Mouse (Mus musculus): Measurements from ENCODE around the gene Ccdc141. TPM values are rescaled to one million over a fixed set of nuclear protein-coding genes. Genes with fewer than 3 reads are reported as not detected.

Ccdc141 gene
- polyA plus RNA-seq, 1 experiment from 2014 or later, result 14.9 TPM

DNA sequence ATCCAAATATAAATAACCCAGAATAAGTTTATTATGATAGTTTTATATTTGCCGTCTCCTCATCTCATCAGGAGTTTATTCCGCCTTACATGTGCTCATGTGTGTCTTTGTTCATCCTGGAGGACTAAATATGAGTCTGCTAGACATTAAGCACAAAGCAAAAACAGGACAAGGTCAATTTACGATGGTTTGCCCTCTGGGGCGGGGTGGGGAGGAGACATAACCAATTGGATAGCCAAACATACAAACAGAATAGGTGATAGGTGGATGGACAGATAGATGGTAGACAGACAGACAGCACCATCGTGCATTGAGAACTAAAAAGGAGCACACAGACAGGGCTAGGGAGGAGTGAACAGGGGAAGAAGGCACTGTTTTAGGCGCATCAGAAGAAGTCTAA is 3.4 kb upstream of the Ccdc141 start:
- Histone ChIP-seq H3K27ac (no peak overlapping the region), H3K4me1 (peaks cover 13% of the 10 kb centered on the region), H3K27me3 (no peaks in the 10 kb centered on the region), H3K36me3 (no peaks in the 10 kb centered on the region), H3K9me3 (no peaks in the 10 kb centered on the region), H3K9ac (no peak overlapping the region), H3K4me2 (replicated peaks) (no peak overlapping the region), H3K4me3 (no peak overlapping the region)
- 80% methylated on average over 6 of the region's 6 CpGs for WGBS
- ATAC-seq (ENCODE audit: insufficient number of reproducible peaks, insufficient read depth, low FRiP score, low TSS enrichment), result no peak

DNA sequence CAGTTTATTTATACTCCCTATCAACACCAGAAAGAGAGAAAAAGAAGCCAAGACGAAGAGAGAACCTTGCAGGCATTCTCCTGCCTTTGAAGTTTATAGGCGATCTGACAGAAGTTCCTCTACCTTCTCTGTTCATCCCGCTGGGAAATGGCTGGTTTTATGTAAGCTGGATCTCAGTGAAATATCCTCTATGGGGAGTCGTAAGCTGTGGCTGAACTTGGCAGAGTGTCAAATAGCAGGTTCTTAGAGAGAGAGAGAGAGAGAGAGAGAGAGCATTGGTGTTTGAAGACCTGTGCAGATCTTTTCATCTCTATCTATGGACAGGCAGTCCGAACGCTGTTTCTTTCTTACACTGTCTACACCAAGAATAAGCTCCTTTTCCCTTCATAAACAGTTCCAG is 2.9 kb upstream of the Ccdc141 start:
- WGBS, result 43% methylated on average over 6 of the region's 6 CpGs
- no peak for ATAC-seq (ENCODE audit: insufficient number of reproducible peaks, insufficient read depth, low FRiP score, low TSS enrichment)

GRCm38 (mm10) chr2:77172241-77172671 is 1.8 kb upstream of the Ccdc141 start:
- no peak for ATAC-seq (ENCODE audit: insufficient number of reproducible peaks, insufficient read depth, low FRiP score, low TSS enrichment)
- Histone ChIP-seq H3K4me2 (replicated peaks) (no peak overlapping the region), H3K27me3 (no peaks in the 10 kb centered on the region), H3K4me1 (peaks cover 13% of the 10 kb centered on the region), H3K4me3 (no peak overlapping the region), H3K36me3 (no peaks in the 10 kb centered on the region), H3K9ac (no peak overlapping the region), H3K9me3 (no peaks in the 10 kb centered on the region), H3K27ac (0 out of 2 replicates have a peak overlapping the region, but pooled peaks have one; percentile 14)
- 44% methylated on average over 10 of the region's 10 CpGs for WGBS

More for the DNA sequence above, 2.9 kb upstream of the Ccdc141 start:
- peaks cover 13% of the 10 kb centered on the region for H3K4me1 ChIP-seq
- no peak overlapping the region for H3K27ac ChIP-seq
- H3K9ac ChIP-seq, result no peak overlapping the region
- no peaks in the 10 kb centered on the region for H3K9me3 ChIP-seq
- no peak overlapping the region for H3K4me3 ChIP-seq
- H3K36me3 ChIP-seq, result no peaks in the 10 kb centered on the region
- H3K27me3 ChIP-seq, result no peaks in the 10 kb centered on the region
- no peak overlapping the region for H3K4me2 ChIP-seq (replicated peaks)

DNA sequence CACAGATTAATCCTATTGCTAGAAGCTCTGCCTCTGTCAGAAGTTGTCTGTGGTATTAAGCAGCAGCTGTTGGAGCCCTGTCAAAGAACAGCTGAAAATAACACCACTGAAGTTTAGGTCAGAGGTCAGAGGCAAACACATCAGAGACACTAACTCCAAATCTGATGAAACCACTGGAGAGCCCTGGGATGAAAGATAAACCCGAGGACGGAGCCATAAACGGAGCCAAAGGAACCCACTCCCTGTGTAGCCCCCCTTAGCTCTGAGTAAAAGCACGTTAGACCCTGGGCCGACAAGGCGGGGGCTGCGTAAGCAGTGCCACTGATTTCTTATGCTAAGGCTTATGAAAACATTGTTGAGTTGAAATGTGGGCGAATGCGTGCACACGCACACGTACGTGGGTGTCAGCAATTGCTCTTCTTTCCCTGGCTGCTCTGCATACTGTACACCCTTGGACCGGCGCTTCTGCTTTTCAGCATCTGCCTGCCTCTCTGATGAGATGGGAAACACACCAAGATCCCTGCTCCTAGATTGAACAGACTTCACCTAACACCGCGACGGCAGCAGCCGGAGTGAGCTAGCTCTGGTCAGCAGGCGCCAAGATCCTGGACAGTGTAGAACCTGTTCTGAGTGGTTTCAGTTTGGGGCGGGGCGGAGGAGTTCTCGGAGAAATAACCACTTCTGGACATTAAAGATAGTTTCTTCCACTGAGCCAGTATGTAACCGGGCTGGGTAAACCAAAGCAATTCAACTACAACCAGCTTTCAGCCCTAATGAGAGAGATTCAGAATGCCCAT is 1.2 kb upstream of the Ccdc141 start:
- Histone ChIP-seq H3K36me3 (no peaks in the 10 kb centered on the region), H3K9me3 (no peaks in the 10 kb centered on the region), H3K9ac (no peak overlapping the region), H3K4me1 (peaks cover 13% of the 10 kb centered on the region), H3K4me3 (no peak overlapping the region), H3K4me2 (replicated peaks) (peak overlapping the region; percentile 24), H3K27ac (0 out of 2 replicates have a peak overlapping the region, but pooled peaks have one; percentile 14), H3K27me3 (no peaks in the 10 kb centered on the region)
- WGBS, result 36% methylated on average over 23 of the region's 23 CpGs
- ATAC-seq (ENCODE audit: insufficient number of reproducible peaks, insufficient read depth, low FRiP score, low TSS enrichment), result peak; percentile 64; the same call in 1 of the 2 replicates

DNA sequence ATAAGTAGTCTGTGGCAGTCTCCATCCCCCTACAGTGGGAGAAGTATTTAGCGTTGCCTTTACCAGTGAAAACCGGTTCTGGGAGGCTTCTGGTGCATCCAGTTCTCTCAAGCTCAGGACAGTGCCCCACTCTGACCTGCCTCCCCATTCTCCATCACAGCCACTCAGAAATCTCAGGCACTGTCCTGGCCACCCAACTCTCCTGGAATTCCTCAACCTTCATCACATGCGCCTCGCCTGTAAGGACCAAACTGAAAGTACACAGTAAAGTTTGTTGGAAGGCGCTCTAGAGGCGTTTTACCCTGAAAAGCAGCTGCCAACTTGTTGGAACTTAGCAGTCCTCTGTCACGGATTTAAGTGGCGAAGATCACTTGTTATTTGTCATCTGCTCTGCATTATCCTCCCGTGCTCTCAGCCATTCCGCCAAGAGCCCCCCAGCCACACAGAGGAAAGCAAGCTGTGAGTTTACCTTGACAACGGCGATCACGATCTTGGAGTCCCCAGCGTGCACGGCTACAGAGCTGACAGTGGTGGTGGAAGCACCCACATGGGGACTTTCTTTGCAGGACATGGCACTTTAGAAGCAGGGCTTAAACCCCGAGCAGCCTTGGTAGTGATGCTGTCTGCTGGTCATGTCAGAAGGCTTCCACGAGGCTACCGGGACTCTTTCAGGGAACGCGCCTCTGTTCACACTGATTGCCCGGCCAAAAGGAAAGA is 362 bp downstream of the Ccdc141 start:
- Histone ChIP-seq H3K4me1 (peaks cover 13% of the 10 kb centered on the region), H3K9ac (peak overlapping the region; percentile 44; the same call in 1 of the 2 replicates), H3K4me3 (peak overlapping the region; percentile 44), H3K27ac (peak overlapping the region; percentile 42; the same call in 1 of the 2 replicates), H3K4me2 (replicated peaks) (peak overlapping the region; percentile 88), H3K27me3 (no peaks in the 10 kb centered on the region), H3K9me3 (no peaks in the 10 kb centered on the region), H3K36me3 (no peaks in the 10 kb centered on the region)
- WGBS, result 1% methylated on average over 21 of the region's 21 CpGs
- ATAC-seq (ENCODE audit: insufficient number of reproducible peaks, insufficient read depth, low FRiP score, low TSS enrichment), result peak; percentile 66; the same call in 1 of the 2 replicates

DNA sequence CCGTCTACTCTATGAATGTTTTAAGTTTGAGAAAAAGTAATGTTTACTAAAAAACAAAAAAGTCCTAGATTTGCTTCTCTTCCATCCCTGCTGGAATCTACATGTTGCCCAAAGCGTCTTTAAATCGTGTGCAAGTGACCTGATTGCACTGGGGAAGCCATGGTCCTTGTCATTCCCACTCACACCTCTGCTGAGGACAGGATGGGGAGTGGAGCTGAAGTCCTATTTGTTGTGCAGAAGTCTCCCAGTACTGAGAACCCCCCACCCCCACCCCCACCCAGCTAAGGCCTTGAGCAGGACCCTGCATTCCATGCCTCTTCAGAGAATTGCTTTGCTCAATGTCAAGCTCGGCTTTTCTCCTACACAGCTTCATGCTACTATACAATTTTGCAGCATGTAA is 1.2 kb downstream of the Ccdc141 start:
- 79% methylated on average over 4 of the region's 4 CpGs for WGBS
- Histone ChIP-seq H3K4me2 (replicated peaks) (0 out of 2 replicates have a peak overlapping the region, but pooled peaks have one; percentile 88), H3K9ac (no peak overlapping the region), H3K27ac (no peak overlapping the region), H3K4me3 (no peak overlapping the region; the same call in 1 of the 2 replicates), H3K27me3 (no peaks in the 10 kb centered on the region), H3K36me3 (no peaks in the 10 kb centered on the region), H3K4me1 (peaks cover 13% of the 10 kb centered on the region), H3K9me3 (no peaks in the 10 kb centered on the region)
- no peak for ATAC-seq (ENCODE audit: insufficient number of reproducible peaks, insufficient read depth, low FRiP score, low TSS enrichment)

GRCm38 (mm10) chr2:77168781-77169180 is 1.7 kb downstream of the Ccdc141 start:
- no peak for ATAC-seq (ENCODE audit: insufficient number of reproducible peaks, insufficient read depth, low FRiP score, low TSS enrichment)
- H3K4me2 ChIP-seq (replicated peaks), result no peak overlapping the region
- peaks cover 13% of the 10 kb centered on the region for H3K4me1 ChIP-seq
- no peaks in the 10 kb centered on the region for H3K36me3 ChIP-seq
- H3K27ac ChIP-seq, result no peak overlapping the region
- no peaks in the 10 kb centered on the region for H3K27me3 ChIP-seq
- 89% methylated on average over 7 of the region's 7 CpGs for WGBS
- H3K4me3 ChIP-seq, result no peak overlapping the region
- no peak overlapping the region for H3K9ac ChIP-seq
- no peaks in the 10 kb centered on the region for H3K9me3 ChIP-seq

DNA sequence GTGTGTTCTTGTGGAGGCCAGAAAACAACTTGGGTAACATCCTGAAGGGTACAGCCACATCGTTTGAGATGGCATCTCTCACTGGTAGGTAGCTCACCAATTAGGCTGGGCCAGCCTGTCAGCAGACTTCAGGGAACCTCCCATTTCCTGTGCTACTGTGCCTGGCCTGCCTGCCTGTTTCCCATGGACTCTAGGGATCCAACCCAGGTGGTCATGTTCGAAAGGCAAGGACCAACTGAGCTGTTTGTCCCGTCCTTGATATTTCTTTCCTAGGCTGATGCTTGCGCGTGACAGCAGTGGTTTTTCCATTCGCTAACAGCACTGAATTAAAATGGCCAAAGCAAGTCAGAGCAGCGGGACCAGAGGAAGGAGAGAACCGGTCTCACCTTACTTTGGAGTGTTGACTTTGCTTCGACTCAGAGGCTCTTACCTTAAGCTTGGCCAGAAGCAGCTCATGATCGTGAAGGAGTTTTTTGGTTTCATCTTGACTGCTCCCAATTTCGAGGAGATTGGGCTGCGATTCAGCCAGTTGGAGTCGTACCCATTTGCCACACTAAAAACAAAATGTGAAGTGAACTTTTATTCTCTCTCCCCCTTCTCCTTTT is 2.3 kb downstream of the Ccdc141 start:
- H3K27ac ChIP-seq, result no peak overlapping the region
- H3K27me3 ChIP-seq, result no peaks in the 10 kb centered on the region
- 76% methylated on average over 13 of the region's 13 CpGs for WGBS

GRCm38 (mm10) chr2:77166366-77166765 is 4.1 kb downstream of the Ccdc141 start:
- no peak overlapping the region for H3K4me2 ChIP-seq (replicated peaks)
- no peak overlapping the region for H3K4me3 ChIP-seq
- no peaks in the 10 kb centered on the region for H3K36me3 ChIP-seq
- H3K4me1 ChIP-seq, result peaks cover 6% of the 10 kb centered on the region; the same call in 1 of the 2 replicates
- WGBS, result 86% methylated on average over 4 of the region's 4 CpGs
- no peak overlapping the region for H3K9ac ChIP-seq
- ATAC-seq (ENCODE audit: insufficient number of reproducible peaks, insufficient read depth, low FRiP score, low TSS enrichment), result no peak
- H3K27ac ChIP-seq, result no peak overlapping the region
- H3K9me3 ChIP-seq, result no peaks in the 10 kb centered on the region
- no peaks in the 10 kb centered on the region for H3K27me3 ChIP-seq

More for the DNA sequence above, 2.3 kb downstream of the Ccdc141 start:
- no peak overlapping the region for H3K4me3 ChIP-seq
- ATAC-seq (ENCODE audit: insufficient number of reproducible peaks, insufficient read depth, low FRiP score, low TSS enrichment), result no peak
- H3K36me3 ChIP-seq, result no peaks in the 10 kb centered on the region
- no peak overlapping the region for H3K9ac ChIP-seq
- H3K4me1 ChIP-seq, result peaks cover 13% of the 10 kb centered on the region
- no peak overlapping the region for H3K4me2 ChIP-seq (replicated peaks)
- no peaks in the 10 kb centered on the region for H3K9me3 ChIP-seq

DNA sequence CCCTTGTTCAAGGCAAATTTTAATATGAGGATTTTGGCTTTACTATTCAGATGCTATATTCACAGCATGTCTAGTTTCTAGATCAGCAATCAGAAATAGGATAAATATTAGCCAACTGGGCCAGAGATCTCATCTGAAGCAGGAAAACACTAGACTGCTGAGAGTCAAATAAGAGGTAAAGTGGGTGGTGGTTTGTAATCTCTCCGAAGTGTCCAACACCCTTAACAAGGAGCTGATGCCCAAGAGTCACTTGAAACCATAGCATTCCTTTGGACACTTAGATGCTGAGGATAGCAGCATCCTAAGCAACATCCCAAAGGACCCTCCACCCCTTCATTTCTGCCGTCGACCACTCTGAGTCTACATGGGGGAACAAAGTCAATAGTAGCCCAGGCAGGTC is 5.8 kb downstream of the Ccdc141 start:
- Histone ChIP-seq H3K4me3 (no peak overlapping the region), H3K4me1 (no peaks in the 10 kb centered on the region), H3K27me3 (no peaks in the 10 kb centered on the region), H3K27ac (no peak overlapping the region), H3K9me3 (no peaks in the 10 kb centered on the region), H3K9ac (no peak overlapping the region), H3K4me2 (replicated peaks) (no peak overlapping the region), H3K36me3 (no peaks in the 10 kb centered on the region)
- 83% methylated on average over 3 of the region's 3 CpGs for whole genome bisulfite sequencing
- ATAC-seq (ENCODE audit: insufficient number of reproducible peaks, insufficient read depth, low FRiP score, low TSS enrichment), result no peak

GRCm38 (mm10) chr2:77163381-77163780 is 7.1 kb downstream of the Ccdc141 start:
- Histone ChIP-seq H3K27ac (no peak overlapping the region), H3K9ac (no peak overlapping the region), H3K27me3 (no peaks in the 10 kb centered on the region), H3K4me1 (no peaks in the 10 kb centered on the region), H3K4me3 (no peak overlapping the region), H3K4me2 (replicated peaks) (no peak overlapping the region), H3K9me3 (no peaks in the 10 kb centered on the region), H3K36me3 (no peaks in the 10 kb centered on the region)
- ATAC-seq (ENCODE audit: insufficient number of reproducible peaks, insufficient read depth, low FRiP score, low TSS enrichment), result no peak
- 91% methylated on average over 3 of the region's 3 CpGs for WGBS

All from embryonic facial prominence, embryonic 12.5 days (tissue).